Mouse (Mus musculus) embryonic facial prominence, embryonic 10.5 days (tissue): Measurements from ENCODE around the gene Evi5l. TPM values are rescaled to one million over a fixed set of nuclear protein-coding genes. Genes with fewer than 3 reads are reported as not detected.

ENCODE experiments used
- DNase-seq: peaks from one replicate; pipeline ENCODE4 v3.0.0-alpha.2; 2017; ENCODE audit warnings: low spot score
- H3K27ac ChIP-seq: fragments of 300-500 bp; sonication (generic); replicated peaks from 2 replicates; pipeline ENCODE4 v1.5.1; 2016; ENCODE audit warnings: mild to moderate bottlenecking
- H3K27me3 ChIP-seq: fragments of 300-500 bp; sonication (generic); replicated peaks from 2 replicates; pipeline ENCODE4 v1.6.1; 2016; ENCODE audit warnings: low read depth, mild to moderate bottlenecking; ENCODE audit not compliant: poor library complexity, severe bottlenecking
- H3K36me3 ChIP-seq: fragments of 300-500 bp; sonication (generic); replicated peaks from 2 replicates; pipeline ENCODE4 v1.6.1; 2016; ENCODE audit warnings: mild to moderate bottlenecking, moderate library complexity
- H3K4me1 ChIP-seq: fragments of 300-500 bp; sonication (generic); 2 replicates; pipeline ENCODE4 v1.6.1; 2016
- H3K4me3 ChIP-seq: fragments of 300-500 bp; sonication (generic); 2 replicates; pipeline ENCODE4 v1.5.1; 2016; ENCODE audit warnings: mild to moderate bottlenecking, moderate library complexity
- H3K9me3 ChIP-seq: fragments of 300-500 bp; sonication (generic); 2 replicates; pipeline ENCODE4 v1.6.1; 2016; ENCODE audit warnings: mild to moderate bottlenecking
- WGBS: fragments of 180-500 bp; shearing (Covaris S2); methylation state at CpG from one replicate; pipeline ENCODE4 v1.1.7; 2016; 5-methylcytosine and 5-hydroxymethylcytosine counted together
- polyA plus RNA-seq: library from polyadenylated mRNA; unstranded; fragments of >200 nt; fragmentation: Nextera tagmentation; extraction: Ambion mirVana; gene quantifications from 2 replicates; pipeline ENCODE4 v1.2.1, GENCODE M21; 2016

The Evi5l gene
- polyA plus RNA-seq, result 23.3 and 25.9 TPM in 2 replicates

DNA sequence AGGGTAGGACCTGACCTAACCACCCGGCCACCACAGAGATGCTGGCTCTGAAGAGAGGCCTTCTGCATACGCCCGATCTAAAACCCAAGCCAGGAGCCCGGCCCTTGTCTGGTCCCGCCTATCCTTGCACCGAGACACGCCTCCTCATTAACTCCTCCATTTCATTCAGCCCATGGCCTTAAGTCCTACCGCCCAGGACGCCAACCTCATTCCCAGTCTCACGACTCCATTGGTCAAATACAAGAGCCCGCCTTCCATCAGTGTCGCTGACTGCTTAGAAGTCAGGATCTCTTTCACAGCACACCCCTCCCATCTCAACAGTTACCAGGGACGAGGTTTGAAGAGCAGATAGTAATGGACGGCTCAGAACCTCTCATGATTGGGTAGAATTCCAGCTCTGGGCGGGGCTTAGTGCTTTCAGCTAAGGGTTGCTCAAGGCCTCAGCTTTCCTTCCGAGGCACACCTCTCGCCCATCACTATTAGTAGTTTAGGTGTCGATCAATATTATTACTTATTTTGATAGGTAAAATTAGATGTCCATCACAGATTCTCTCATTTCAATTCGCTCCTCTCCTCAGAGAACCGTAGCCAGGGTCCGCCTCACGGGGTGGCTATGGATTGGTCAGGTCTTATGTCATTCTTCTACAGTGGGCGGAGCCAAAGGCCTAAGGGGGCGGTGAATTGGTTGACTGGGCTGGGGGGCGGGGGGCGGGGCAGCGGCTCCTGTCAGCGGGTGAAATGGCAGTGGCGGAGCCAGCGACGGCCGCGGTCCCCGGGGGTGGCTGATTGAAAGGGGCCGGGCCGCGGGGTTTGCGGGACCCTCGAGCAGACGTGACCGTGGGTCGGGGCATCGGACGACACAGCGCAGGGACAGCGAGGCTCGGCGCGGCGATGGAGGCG is at the start of gene Evi5l:
Evi5l (plus strand) TSS at position 716 of the 900 bp plus-strand sequence.
- WGBS, result under 1% methylated on average over 51 of the region's 51 CpGs
- Histone ChIP-seq H3K36me3 (no peaks in the 10 kb centered on the region), H3K4me1 (peaks cover 10% of the 10 kb centered on the region), H3K9me3 (no peaks in the 10 kb centered on the region), H3K4me3 (peak within 1 kb of the TSS; percentile 91), H3K27me3 (peaks cover 8% of the 10 kb centered on the region; the same call in 1 of the 2 replicates), H3K27ac (peak within 1 kb of the TSS; percentile 84)
- DNase-seq, result peak; percentile 96

DNA sequence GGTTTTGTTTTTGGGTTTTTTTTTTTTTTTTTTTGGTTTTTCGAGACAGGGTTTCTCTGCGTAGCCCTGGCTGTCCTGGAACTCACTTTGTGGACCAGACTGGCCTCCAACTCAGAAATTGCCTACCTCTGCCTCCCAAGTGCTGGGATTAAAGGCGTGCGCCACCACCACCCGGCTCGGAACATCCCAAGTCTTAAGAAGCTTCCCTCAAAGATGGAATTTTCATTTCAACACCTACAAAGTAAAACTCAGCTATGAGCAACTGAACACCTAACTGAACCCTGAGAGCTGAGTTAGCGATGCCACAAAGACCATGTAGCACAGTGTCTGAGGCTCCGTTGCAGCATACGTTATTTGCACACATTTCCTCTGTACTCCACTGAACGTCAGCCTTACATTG is 32.6 kb upstream of the Evi5l start, which contains the start of gene Cd209g:
Cd209g (plus strand) TSS at position 301 of the 400 bp plus-strand sequence.
- Histone ChIP-seq H3K36me3 (no peaks in the 10 kb centered on the region), H3K9me3 (no peaks in the 10 kb centered on the region), H3K4me3 (no peak within 1 kb of the TSS), H3K4me1 (no peaks in the 10 kb centered on the region), H3K27ac (no peak within 1 kb of the TSS), H3K27me3 (no peaks in the 10 kb centered on the region)
- no peak for DNase-seq
- WGBS, result 89% methylated on average over 10 of the region's 10 CpGs

DNA sequence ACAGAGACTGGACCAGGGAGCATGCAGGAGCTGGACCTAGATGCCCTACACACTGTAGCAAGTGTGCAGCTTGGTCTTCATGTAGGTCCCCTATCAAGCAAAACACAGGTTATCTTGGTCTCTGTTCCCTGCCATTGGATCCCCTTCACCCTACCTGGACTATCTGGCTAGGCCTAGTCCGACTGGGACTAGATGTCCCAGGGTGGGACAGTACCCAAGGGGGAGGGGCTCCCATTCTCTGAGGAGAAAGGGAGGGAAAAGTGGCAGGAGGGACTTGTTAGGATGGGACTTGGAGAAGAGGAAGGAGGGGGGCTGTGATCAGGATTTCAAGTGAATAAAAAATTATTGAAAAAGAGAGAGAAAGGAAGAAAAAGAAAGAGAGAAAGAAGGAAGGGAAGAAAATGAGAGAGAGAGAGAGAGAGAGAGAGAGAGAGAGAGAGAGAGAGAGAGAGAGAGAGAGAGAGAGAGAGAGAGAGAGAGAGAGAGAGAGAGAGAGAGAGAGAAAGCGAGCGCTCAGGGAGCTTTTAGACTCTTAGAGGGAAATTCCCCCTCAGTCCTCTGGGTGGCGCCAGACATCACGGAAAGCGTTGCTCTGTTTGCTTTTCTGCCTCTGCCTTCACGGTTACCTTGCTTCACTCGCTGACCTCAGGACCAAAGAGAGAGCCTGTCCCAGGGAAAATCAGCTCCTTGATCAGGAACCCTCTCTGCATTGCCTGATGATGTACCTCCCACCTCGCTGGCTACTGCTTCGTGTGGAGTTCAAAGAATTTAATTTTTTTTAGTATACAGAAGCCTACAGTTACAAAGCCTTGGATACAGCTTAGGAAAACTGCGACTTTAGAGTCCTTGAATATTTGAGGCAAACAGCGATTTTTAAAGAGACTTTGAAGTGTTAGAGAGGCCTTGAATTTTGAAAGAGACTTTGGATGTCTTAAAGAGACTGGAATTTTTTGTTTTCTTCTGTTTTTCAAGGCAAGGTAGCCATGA is 26.4 kb upstream of the Evi5l start:
- no peaks in the 10 kb centered on the region for H3K9me3 ChIP-seq
- no peak overlapping the region for H3K4me3 ChIP-seq
- peak; percentile 77 for DNase-seq
- no peaks in the 10 kb centered on the region; the same call in 1 of the 2 replicates for H3K27me3 ChIP-seq
- no peak overlapping the region for H3K27ac ChIP-seq
- H3K4me1 ChIP-seq, result no peaks in the 10 kb centered on the region
- 13% methylated on average over 12 of the region's 12 CpGs for WGBS
- no peaks in the 10 kb centered on the region for H3K36me3 ChIP-seq

DNA sequence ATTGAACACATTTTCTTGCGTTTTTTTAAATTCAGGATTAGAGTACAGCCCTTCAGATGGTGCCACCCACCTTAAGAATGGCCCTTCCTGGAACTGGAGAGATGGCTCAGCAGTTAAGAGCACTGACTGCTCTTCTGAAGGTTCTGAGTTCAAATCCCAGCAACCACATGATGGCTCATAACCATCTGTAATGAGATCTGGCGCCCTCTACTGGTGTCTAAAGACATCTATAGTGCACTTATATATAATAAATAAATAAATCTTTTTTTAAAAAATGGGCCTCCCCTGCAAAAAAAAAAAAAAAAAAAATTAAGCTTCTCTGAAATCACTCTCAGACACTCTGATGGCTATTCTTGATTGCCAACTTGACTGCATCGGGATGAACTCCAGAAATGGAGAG is 24.6 kb upstream of the Evi5l start:
- no peak for DNase-seq
- 61% methylated on average over 3 of the region's 3 CpGs for WGBS

DNA sequence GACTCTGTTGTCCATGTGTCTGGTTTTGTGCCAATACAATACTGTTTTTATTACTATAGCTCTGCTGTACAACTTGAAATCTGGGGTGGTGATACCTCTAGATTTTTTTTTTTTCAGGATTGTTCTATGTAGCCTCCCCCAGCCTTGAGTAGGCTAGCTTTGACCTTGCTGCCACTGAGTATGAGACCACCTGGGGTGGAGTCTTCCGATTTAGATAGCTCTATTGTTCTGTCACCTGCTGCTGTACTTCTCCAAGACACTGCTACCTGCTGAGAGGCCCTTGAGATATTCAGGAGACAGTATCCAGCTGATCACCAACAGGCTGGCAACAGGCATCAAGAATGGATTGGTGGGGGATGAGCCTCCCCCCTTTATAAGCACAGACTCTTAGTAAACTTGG is 19.1 kb upstream of the Evi5l start:
- no peak overlapping the region for H3K4me3 ChIP-seq
- 38% methylated on average over 1 of the region's 1 CpGs for WGBS

More for the DNA sequence above, 24.6 kb upstream of the Evi5l start:
- Histone ChIP-seq H3K27ac (no peak overlapping the region), H3K36me3 (no peaks in the 10 kb centered on the region), H3K27me3 (no peaks in the 10 kb centered on the region; the same call in 1 of the 2 replicates), H3K4me1 (no peaks in the 10 kb centered on the region), H3K9me3 (no peaks in the 10 kb centered on the region), H3K4me3 (no peak overlapping the region)

DNA sequence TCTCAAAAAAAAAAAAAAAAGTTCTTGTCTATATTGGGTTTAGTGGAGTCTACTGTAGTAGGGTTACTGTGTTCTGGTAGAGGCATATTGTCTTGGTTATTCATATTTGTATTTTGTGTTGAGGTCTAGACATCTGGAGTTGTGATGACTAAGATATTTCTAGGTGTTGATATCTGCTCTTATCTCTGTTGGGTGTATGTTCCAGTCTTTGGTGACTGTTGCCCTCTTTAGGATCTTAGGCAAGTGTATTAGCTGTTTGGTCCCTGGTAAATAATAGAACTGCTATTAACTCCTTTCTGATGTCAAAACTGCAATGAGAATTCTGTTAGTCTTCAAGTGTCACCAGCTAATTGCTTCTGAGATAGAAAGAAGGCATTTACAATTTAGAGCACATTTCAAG is 11.5 kb upstream of the Evi5l start:
- no peaks in the 10 kb centered on the region for H3K36me3 ChIP-seq
- peaks cover 17% of the 10 kb centered on the region for H3K9me3 ChIP-seq
- no peaks in the 10 kb centered on the region for H3K4me1 ChIP-seq
- H3K27ac ChIP-seq, result no peak overlapping the region
- no peak for DNase-seq
- no peaks in the 10 kb centered on the region for H3K27me3 ChIP-seq
- H3K4me3 ChIP-seq, result no peak overlapping the region

More for the DNA sequence above, 19.1 kb upstream of the Evi5l start:
- H3K27ac ChIP-seq, result no peak overlapping the region
- H3K9me3 ChIP-seq, result peaks cover 22% of the 10 kb centered on the region
- no peaks in the 10 kb centered on the region for H3K36me3 ChIP-seq
- no peaks in the 10 kb centered on the region for H3K27me3 ChIP-seq
- no peak for DNase-seq
- H3K4me1 ChIP-seq, result no peaks in the 10 kb centered on the region

DNA sequence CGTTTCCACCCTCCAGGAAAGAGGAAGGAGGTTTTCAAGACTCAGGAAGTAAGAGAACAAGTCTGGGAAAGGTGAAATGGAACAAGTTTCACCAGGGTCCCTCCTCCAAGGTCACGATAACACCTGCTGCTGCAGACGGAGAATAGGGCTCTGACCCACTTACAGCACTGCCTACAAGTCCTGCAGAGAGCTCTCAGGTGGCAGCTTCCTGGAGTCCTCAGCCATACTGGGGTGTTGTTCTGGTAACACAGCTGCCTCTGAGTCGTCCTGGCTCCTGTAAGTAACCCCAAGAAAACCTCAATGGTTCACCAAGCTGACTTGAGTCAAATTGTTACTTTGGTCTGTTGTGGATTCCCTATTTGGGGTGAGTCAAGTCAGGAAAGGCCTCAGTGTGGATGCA is 3.6 kb upstream of the Evi5l start:
- Histone ChIP-seq H3K27me3 (peaks cover 6% of the 10 kb centered on the region; the same call in 1 of the 2 replicates), H3K9me3 (no peaks in the 10 kb centered on the region), H3K36me3 (no peaks in the 10 kb centered on the region), H3K27ac (no peak overlapping the region), H3K4me3 (no peak overlapping the region), H3K4me1 (peaks cover 10% of the 10 kb centered on the region)
- 64% methylated on average over 4 of the region's 4 CpGs for WGBS
- DNase-seq, result no peak

DNA sequence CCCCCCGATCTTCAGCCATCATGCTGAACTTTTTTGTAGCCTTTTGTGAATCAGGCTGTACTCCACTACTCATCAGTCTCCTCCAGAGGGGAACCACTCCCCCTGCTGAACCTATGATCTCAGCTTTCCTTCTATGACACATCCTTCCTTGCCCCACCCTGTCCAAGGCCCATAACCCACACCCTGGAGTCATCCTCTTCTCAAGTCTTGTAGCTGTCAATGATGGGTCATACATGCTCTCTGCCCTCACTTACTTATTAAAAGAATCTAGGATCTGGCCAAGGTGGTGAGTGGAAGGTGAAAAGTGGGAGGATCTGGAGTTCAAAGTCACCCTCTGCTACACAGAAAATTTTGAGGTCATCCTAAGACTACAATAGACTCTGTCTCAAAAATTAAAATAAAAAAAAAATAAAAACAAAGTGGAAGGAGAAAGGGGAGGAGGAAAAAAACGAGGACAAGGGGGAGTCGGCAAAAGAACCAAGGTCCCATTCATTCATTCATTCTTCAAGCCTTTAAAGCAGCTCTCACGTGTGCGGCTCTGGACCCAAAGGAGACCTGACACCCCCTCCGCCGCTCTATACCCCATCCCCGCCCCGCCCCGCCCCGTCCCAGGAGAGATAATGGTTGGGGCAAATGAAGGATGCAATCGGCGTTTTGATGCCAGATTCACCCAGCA is 1.1 kb upstream of the Evi5l start:
- no peaks in the 10 kb centered on the region for H3K9me3 ChIP-seq
- H3K27ac ChIP-seq, result peak overlapping the region; percentile 84
- H3K27me3 ChIP-seq, result peaks cover 8% of the 10 kb centered on the region; the same call in 1 of the 2 replicates
- DNase-seq, result no peak
- 6% methylated on average over 13 of the region's 13 CpGs for WGBS
- peak overlapping the region; percentile 91 for H3K4me3 ChIP-seq
- no peaks in the 10 kb centered on the region for H3K36me3 ChIP-seq
- H3K4me1 ChIP-seq, result peaks cover 10% of the 10 kb centered on the region

DNA sequence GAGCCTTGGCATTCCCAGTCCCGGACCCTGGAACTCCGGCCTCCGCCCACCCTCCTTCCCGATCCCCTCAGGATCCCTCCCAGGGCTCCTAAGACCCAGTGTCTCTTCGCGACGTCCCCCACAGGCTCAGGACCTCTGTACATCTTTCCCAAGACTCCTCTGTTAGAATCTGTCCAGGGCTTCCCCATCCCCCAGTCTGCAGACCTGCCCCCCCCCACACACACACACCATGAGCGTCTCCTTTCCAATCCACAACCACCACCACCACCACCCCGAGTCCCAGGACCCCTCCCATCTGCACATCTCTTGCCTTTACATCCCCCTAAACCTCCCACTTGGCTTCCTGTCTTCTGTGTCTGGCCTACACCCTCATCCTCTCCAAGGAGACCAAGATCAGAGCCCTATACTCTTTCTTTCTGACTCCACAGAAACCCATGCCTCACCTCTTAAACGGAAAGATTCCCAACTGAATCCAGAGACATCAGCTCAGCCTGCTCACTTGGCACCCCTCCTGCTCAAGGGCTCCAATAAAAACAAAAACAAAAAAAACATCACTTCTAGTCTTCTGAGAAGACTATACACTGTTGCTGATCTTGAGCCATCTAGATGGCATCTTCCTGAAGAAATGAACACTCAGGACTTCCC is 636 bp downstream of the Evi5l start:
- Histone ChIP-seq H3K4me1 (peaks cover 10% of the 10 kb centered on the region), H3K4me3 (peak overlapping the region; percentile 91), H3K36me3 (no peaks in the 10 kb centered on the region), H3K9me3 (no peaks in the 10 kb centered on the region), H3K27ac (peak overlapping the region; percentile 84), H3K27me3 (peaks cover 8% of the 10 kb centered on the region; the same call in 1 of the 2 replicates)
- no peak for DNase-seq
- 16% methylated on average over 10 of the region's 10 CpGs for WGBS

DNA sequence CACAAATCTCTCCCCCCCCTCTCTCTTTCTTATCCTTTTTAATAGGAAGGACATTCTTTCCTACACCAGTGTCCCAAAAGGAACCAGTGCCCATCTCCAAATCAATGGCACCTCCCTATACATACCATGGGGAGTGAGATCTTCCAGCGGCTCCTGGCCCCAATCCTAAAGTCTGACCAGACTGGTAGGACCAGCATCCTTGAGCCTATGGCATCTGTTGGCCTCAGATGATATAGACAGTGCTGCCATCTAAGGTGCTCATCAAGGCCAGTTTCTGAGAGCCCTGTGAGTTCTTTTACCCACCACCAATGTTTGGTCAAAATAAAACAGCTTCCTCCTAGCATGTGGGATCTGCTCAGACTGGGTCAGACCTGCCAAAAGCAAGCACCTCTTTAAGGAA is 1.6 kb downstream of the Evi5l start:
- WGBS, result 87% methylated on average over 1 of the region's 1 CpGs
- Histone ChIP-seq H3K4me1 (peaks cover 10% of the 10 kb centered on the region), H3K27ac (no peak overlapping the region), H3K27me3 (peaks cover 8% of the 10 kb centered on the region; the same call in 1 of the 2 replicates), H3K9me3 (no peaks in the 10 kb centered on the region), H3K4me3 (no peak overlapping the region), H3K36me3 (no peaks in the 10 kb centered on the region)
- DNase-seq, result no peak

DNA sequence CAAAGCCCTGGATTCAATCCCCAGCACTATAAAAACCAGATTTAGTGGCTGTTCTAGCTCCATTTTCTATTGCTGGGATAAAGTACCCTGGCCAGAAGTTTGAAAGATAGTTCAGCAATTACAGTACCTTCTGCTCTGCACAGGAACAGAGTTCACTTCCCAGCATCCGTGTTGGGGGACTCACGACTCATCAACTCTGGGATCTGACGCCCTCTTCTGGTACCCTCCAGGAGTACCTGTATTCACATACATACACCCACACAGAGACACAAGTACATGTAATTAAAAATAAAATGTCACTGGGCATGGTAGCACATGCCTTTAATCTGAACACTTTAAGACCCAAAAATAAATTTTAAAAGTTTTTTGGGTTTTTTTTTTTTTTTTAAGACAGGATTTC is 6.1 kb downstream of the Evi5l start:
- 73% methylated on average over 3 of the region's 3 CpGs for WGBS
- Histone ChIP-seq H3K27ac (no peak overlapping the region), H3K9me3 (no peaks in the 10 kb centered on the region), H3K27me3 (peaks cover 5% of the 10 kb centered on the region; the same call in 1 of the 2 replicates), H3K4me1 (no peaks in the 10 kb centered on the region), H3K36me3 (no peaks in the 10 kb centered on the region), H3K4me3 (no peak overlapping the region)
- no peak for DNase-seq
